Mouse (Mus musculus) lung, postnatal 0 days (tissue): ENCODE measurements at regions not wholly inside any gene's neighbourhood (a gene's known extent, or its start where the extent isn't known, plus 50 kb on each side); places are given as distances from the start of the nearest gene placed in this dataset.

ENCODE experiments used
- CTCF ChIP-seq: IDR thresholded peaks from 2 replicates; pipeline ENCODE4 v1.5.1; 2016; ENCODE audit warnings: antibody characterized with exemption, mild to moderate bottlenecking
- EP300 ChIP-seq: IDR thresholded peaks from 2 replicates; pipeline ENCODE4 v1.6.1; 2016; ENCODE audit warnings: antibody characterized with exemption, mild to moderate bottlenecking, control low read depth

GRCm38 (mm10) chr3:157763487-157764199 is 161.2 kb downstream of the Cth start:
- TF ChIP-seq EP300: no peak
- TF ChIP-seq CTCF: no peak
